Mouse (Mus musculus) lung, postnatal 0 days (tissue): Measurements from ENCODE around the gene Tigd3. TPM values are rescaled to one million over a fixed set of nuclear protein-coding genes. Genes with fewer than 3 reads are reported as not detected.

ENCODE experiments used
- ATAC-seq: fragments of 200-750 bp; cut with Nextera tagmentation; 2 replicates; pipeline ENCODE4 v1.8.0; 2017; ENCODE audit warnings: moderate library complexity
- DNase-seq: peaks from one replicate; pipeline ENCODE4 v3.0.0-alpha.2; 2016; ENCODE audit warnings: low spot score
- H3K27ac ChIP-seq: fragments of 300-500 bp; sonication (generic); 2 replicates; pipeline ENCODE4 v1.5.1; 2014; ENCODE audit warnings: antibody characterized with exemption, mild to moderate bottlenecking, low read length, mixed read lengths
- H3K27me3 ChIP-seq: fragments of 300-500 bp; sonication (generic); replicated peaks from 2 replicates; pipeline ENCODE4 v1.6.1; 2014; ENCODE audit warnings: low read length, mixed read lengths; ENCODE audit not compliant: insufficient read depth
- H3K36me3 ChIP-seq: fragments of 300-500 bp; sonication (generic); 2 replicates; pipeline ENCODE4 v1.6.1; 2014; ENCODE audit warnings: low read length, mixed read lengths; ENCODE audit not compliant: insufficient read depth
- H3K4me1 ChIP-seq: fragments of 300-500 bp; sonication (generic); 2 replicates; pipeline ENCODE4 v1.6.1; 2014; ENCODE audit warnings: antibody characterized with exemption, low read depth, low read length, mixed read lengths; ENCODE audit not compliant: insufficient read depth
- H3K4me2 ChIP-seq: fragments of 300-500 bp; sonication (generic); replicated peaks from 2 replicates; pipeline ENCODE4 v1.6.1; 2014; ENCODE audit warnings: low read depth, mild to moderate bottlenecking, low read length, moderate library complexity, mixed read lengths
- H3K4me3 ChIP-seq: fragments of 300-500 bp; sonication (generic); 2 replicates; pipeline ENCODE4 v1.5.1; 2014; ENCODE audit warnings: low read depth, low read length
- H3K9ac ChIP-seq: fragments of 300-500 bp; sonication (generic); replicated peaks from 2 replicates; pipeline ENCODE4 v1.6.1; 2014; ENCODE audit warnings: low read depth, mild to moderate bottlenecking
- H3K9me3 ChIP-seq: fragments of 300-500 bp; sonication (generic); 2 replicates; pipeline ENCODE4 v1.6.1; 2016; ENCODE audit warnings: low read length, mixed read lengths
- CTCF ChIP-seq: IDR thresholded peaks from 2 replicates; pipeline ENCODE4 v1.5.1; 2016; ENCODE audit warnings: antibody characterized with exemption, mild to moderate bottlenecking
- EP300 ChIP-seq: IDR thresholded peaks from 2 replicates; pipeline ENCODE4 v1.6.1; 2016; ENCODE audit warnings: antibody characterized with exemption, mild to moderate bottlenecking, control low read depth
- WGBS: fragments of 180-500 bp; shearing (Covaris S2); extraction: QIAGEN DNeasy Blood & Tissue Kit; methylation state at CpG from one replicate; pipeline ENCODE4 v1.1.7; 2014; 5-methylcytosine and 5-hydroxymethylcytosine counted together
- polyA plus RNA-seq: library from polyadenylated mRNA; unstranded; fragments of >200 nt; fragmentation: Nextera tagmentation; extraction: Ambion mirVana; gene quantifications from 2 replicates; pipeline ENCODE4 v1.2.1, GENCODE M21; 2015

Gene Tigd3
- polyA plus RNA-seq, 1 experiment from 2014 or later, result 1.3 TPM

DNA sequence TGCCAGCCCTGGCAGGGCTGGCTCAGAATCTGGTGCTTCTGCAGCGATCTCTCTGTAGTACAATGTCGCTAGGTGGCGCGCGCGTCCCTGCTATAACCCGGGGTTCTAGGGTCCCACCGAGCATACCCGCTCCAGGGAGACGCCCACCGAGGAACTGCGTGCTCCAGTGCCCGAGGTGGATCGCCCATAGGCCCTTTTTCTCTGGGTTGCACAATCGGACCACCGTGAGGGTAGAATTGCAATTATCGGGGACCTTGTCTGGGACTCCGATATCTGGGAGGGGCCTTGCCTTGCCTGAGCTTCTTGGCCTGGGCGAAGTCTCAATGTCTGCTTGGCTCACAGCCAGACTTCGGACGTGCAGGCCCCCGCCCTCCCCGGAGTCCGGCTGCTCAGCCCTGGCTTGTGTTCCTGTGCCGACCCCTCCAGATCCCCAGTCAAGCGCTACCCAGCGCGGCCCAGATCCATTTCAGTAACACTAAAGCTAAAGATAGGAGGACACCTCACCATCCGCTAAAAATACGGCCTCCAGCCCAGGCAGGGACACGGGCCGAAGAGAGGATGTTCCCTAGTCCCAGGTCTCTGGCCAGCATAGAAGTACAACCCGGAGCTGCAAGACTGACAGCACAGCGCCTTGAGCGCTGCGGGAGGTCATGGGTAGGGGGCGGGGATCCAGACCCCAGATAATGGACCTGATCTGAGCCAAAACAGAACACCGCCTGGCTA is 30.2 kb upstream of the Tigd3 start:
- Histone ChIP-seq H3K4me3 (peak overlapping the region; percentile 71), H3K4me2 (peak overlapping the region; percentile 93), H3K4me1 (peaks cover 27% of the 10 kb centered on the region; the same call in 1 of the 2 replicates), H3K9ac (peak overlapping the region; percentile 78), H3K27me3 (no peaks in the 10 kb centered on the region), H3K27ac (peak overlapping the region; percentile 94), H3K36me3 (no peaks in the 10 kb centered on the region), H3K9me3 (no peaks in the 10 kb centered on the region)
- TF ChIP-seq EP300 (peak; percentile 62), CTCF (peak; percentile 85)
- WGBS, result under 1% methylated on average over 38 of the region's 38 CpGs
- ATAC-seq, result peak; percentile 71
- peak; percentile 97 for DNase-seq

DNA sequence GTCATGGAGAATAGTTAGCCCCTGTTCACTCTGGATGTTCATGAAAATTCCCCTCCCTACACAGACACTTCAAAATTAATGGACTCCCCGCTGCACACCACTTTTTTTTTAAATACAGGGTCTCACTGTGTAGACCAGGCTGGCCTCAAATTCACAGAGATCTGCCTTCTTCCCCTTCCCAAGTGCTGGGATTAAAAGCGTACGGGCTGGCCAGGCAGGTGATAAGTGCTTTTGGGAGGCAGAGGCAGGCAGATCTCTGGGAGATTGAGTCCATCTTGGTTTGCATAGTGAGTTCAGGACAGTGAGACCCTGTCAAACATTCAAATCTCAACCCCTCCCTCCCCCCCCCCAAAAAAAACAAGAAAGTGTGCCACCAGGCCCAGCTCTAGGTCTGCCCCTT is 29.0 kb upstream of the Tigd3 start:
- DNase-seq, result no peak
- ATAC-seq, result no peak
- Histone ChIP-seq H3K9ac (no peak overlapping the region), H3K27me3 (no peaks in the 10 kb centered on the region), H3K4me2 (peak overlapping the region; percentile 93), H3K27ac (peak overlapping the region; percentile 71), H3K36me3 (peaks cover 1% of the 10 kb centered on the region), H3K4me3 (peak overlapping the region; percentile 71; the same call in 1 of the 2 replicates), H3K9me3 (no peaks in the 10 kb centered on the region), H3K4me1 (peaks cover 20% of the 10 kb centered on the region; the same call in 1 of the 2 replicates)
- TF ChIP-seq EP300 (no peak), CTCF (no peak)
- WGBS, result 93% methylated on average over 3 of the region's 3 CpGs

DNA sequence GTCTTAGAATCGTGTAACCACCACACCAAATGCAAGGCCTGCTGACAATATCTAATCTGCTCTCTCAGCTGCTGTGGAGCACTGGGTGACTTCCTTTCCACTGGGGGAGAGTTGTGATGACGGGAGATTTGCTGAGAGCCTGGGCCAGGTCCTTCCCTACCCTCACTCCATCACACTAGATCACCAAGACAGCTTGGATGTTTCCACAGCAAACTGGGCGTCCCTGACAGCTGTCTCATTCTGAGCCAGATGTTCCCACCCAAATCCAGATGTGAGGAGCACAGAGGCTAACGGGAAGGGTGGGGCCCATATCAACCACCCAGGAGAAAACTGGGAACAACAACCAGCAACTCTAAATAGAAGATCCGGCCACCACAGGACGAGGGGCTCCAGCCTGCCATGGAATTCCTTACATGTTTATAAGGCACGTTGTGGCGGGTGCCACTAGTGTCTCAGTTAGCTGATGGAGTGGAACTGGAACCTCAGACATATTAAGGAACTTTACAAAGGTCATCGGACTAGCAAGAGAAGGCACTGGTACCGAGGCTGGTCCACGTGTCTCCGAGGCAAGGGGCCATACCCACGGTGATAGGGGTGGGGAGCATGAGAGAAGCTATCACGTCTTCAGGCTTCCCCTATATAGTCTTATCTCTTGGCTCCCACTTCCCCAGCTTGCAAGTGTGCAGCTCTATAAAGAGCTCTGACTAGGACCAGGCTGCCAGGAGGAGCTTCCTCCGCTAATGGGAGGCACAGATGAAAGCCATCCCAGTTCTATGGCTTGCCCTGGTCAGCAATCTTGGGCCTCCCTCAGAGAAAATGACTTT is 28.4 kb upstream of the Tigd3 start:
- DNase-seq (peak; percentile 66), ATAC-seq (peak; percentile 27)
- Histone ChIP-seq H3K9me3 (no peaks in the 10 kb centered on the region), H3K27me3 (no peaks in the 10 kb centered on the region), H3K4me3 (peak overlapping the region; percentile 12; the same call in 1 of the 2 replicates), H3K4me1 (peaks cover 18% of the 10 kb centered on the region; the same call in 1 of the 2 replicates), H3K9ac (no peak overlapping the region), H3K4me2 (peak overlapping the region; percentile 93), H3K36me3 (peaks cover 4% of the 10 kb centered on the region), H3K27ac (peak overlapping the region; percentile 71)
- WGBS, result 43% methylated on average over 15 of the region's 15 CpGs
- TF ChIP-seq CTCF (no peak), EP300 (peak; percentile 62)

DNA sequence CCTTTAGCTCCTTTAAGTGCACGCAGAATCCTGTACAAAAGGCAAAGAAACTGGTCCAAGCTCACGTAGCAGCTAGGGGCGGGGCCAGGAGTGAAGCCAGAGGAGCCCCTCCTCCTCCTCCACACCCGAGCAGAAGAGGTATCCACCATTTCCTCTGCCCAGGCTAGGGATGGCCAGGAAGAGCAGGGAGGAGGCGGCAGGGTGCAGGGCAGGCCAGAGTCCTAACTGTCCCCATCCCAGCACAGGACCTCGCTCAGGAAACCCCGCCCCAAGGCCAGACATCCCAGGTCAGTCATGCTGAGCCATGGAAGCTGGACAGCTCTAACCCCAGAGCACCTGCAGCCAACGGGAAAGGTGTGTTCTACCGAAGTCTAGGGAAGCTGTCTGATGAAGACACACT is 27.8 kb upstream of the Tigd3 start:
- peak overlapping the region; percentile 71 for H3K27ac ChIP-seq
- H3K4me3 ChIP-seq, result 0 out of 2 replicates have a peak overlapping the region, but pooled peaks have one; percentile 2
- H3K36me3 ChIP-seq, result peaks cover 4% of the 10 kb centered on the region
- peak; percentile 55 for DNase-seq
- ATAC-seq, result peak; percentile 22
- TF ChIP-seq EP300 (no peak), CTCF (no peak)
- H3K9ac ChIP-seq, result peak overlapping the region; percentile 34; the same call in 1 of the 2 replicates
- H3K9me3 ChIP-seq, result no peaks in the 10 kb centered on the region
- peak overlapping the region; percentile 93 for H3K4me2 ChIP-seq
- peaks cover 16% of the 10 kb centered on the region; the same call in 1 of the 2 replicates for H3K4me1 ChIP-seq
- no peaks in the 10 kb centered on the region for H3K27me3 ChIP-seq
- WGBS, result 12% methylated on average over 8 of the region's 9 CpGs

DNA sequence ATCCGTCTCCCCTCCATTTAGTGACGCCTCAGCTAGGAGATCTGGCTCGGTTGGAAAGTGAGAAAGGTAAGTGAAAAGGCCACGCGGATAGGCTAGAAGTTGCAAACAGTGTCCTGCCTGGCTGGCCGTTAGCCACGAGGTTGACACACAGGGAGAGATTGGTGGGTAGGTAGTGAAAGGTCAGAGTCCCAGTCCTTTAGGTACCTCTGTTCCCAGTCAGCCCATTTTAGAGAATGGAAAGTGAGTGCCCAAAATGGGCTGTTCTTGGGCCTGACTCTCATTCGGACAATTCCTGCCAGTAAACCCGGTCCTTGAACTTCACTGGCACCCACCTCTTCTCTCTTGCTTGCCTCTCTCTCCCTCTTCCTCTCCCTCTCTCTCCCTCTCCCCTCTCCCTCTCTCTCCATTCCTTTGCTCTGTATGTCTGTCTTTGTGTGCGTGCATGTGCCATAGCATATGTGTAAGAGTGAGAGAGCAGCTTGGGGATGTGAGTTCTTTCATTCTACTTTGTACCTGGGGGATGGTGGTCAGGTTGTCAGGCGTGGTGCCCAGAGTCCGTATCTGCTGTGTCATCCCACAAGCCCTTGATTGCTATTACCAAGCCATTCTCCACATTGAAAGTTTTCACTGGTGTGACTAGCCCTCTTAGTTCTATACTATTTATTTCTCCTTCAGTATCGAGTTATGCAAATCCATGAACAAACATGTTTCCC is 19.2 kb upstream of the Tigd3 start, which contains the start of gene Dpf2:
Dpf2 (minus strand) TSS at position 4 of the 713 bp plus-strand sequence.
- TF ChIP-seq EP300, result no peak
- TF ChIP-seq CTCF, result no peak
- 16% methylated on average over 13 of the region's 13 CpGs for WGBS
- peak within 1 kb of the TSS; percentile 69 for H3K4me3 ChIP-seq
- ATAC-seq, result no peak
- no peaks in the 10 kb centered on the region for H3K9me3 ChIP-seq
- peak within 1 kb of the TSS; percentile 89 for H3K4me2 ChIP-seq
- H3K36me3 ChIP-seq, result peaks cover 4% of the 10 kb centered on the region; the same call in 1 of the 2 replicates
- no peak for DNase-seq
- H3K4me1 ChIP-seq, result peaks cover 7% of the 10 kb centered on the region; the same call in 1 of the 2 replicates
- peak within 1 kb of the TSS; percentile 83 for H3K9ac ChIP-seq
- peak within 1 kb of the TSS; percentile 89 for H3K27ac ChIP-seq
- no peaks in the 10 kb centered on the region for H3K27me3 ChIP-seq
